Mouse (Mus musculus) cerebellum, adult 2 months (tissue): ENCODE results near the gene Gm13212. TPM values are rescaled to one million over a fixed set of nuclear protein-coding genes. Genes with fewer than 3 reads are reported as not detected.
"Not testable (repeated sequence)": the region's sequence is repeated elsewhere in the genome, so short reads cannot be mapped to it uniquely, and the experiment has no call there.

Experiments
- DNase-seq, 2 experiments: peaks; one replicate each; pipeline ENCODE4 v3.0.0; 2021
- H3K27ac ChIP-seq: fragments of 200-500 bp; 2 replicates; pipeline ENCODE4 v1.5.1; 2012; ENCODE audit warnings: low read length, control low read depth, inconsistent platforms; ENCODE audit not compliant: insufficient read depth
- H3K27me3 ChIP-seq: fragments of 200-500 bp; 2 replicates; pipeline ENCODE4 v1.6.1; 2012; ENCODE audit warnings: inconsistent platforms, mild to moderate bottlenecking, low read length, moderate library complexity; ENCODE audit not compliant: control insufficient read depth, insufficient read depth
- H3K4me1 ChIP-seq: fragments of 200-500 bp; 2 replicates; pipeline ENCODE4 v1.6.1; 2011; ENCODE audit warnings: low read length; ENCODE audit not compliant: control insufficient read depth, insufficient read depth
- H3K4me3 ChIP-seq: fragments of 200-500 bp; replicated peaks from 2 replicates; pipeline ENCODE3; 2011; ENCODE audit warnings: mild to moderate bottlenecking, low read depth, low read length, control low read depth; ENCODE audit not compliant: insufficient read depth
- WGBS: fragments of 180-500 bp; shearing (Covaris S2); methylation state at CpG from one replicate; pipeline ENCODE4 v1.1.7; 2018; 5-methylcytosine and 5-hydroxymethylcytosine counted together
- polyA plus RNA-seq: library from polyadenylated mRNA; depleted of rRNA; stranded (reverse); fragments of >200 nt; gene quantifications from 2 replicates; pipeline ENCODE4 v1.2.3, GENCODE M21; 2012; rRNA removed

Gene Gm13212
- polyA plus RNA-seq, 1 experiment = 0.13 TPM

GRCm38 (mm10) chr4:145594183-145594582, 9.2 kb downstream of the Gm13212 start:
- H3K4me3 ChIP-seq, H3K27me3 ChIP-seq, H3K27ac ChIP-seq, H3K4me1 ChIP-seq, DNase-seq: not testable (repeated sequence)
- 48% methylated on average over 1 of the region's 1 CpGs for WGBS

- WGBS = 77% methylated on average over 4 of the region's 4 CpGs
- not testable (repeated sequence) for H3K4me1 ChIP-seq, H3K4me3 ChIP-seq, H3K27ac ChIP-seq, DNase-seq, H3K27me3 ChIP-seq
These were observed 9.8 kb downstream of the Gm13212 start for GRCm38 (mm10) chr4:145594798-145595197.

- not testable (repeated sequence) for DNase-seq, H3K4me1 ChIP-seq, H3K27me3 ChIP-seq, H3K27ac ChIP-seq, H3K4me3 ChIP-seq
- WGBS = 33% methylated on average over 82 of the region's 83 CpGs
These were observed 55.6 kb downstream of the Gm13212 start for GRCm38 (mm10) chr4:145640416-145641185.

- H3K27ac ChIP-seq, H3K4me1 ChIP-seq, DNase-seq, H3K27me3 ChIP-seq, H3K4me3 ChIP-seq: not testable (repeated sequence)
- 82% methylated on average over 3 of the region's 3 CpGs for WGBS
These were observed 85.4 kb downstream of the Gm13212 start, which contains the start of gene Zfp980 for GRCm38 (mm10) chr4:145670385-145670784. Gene Zfp980 (plus strand): TSS chr4:145670685.

DNA sequence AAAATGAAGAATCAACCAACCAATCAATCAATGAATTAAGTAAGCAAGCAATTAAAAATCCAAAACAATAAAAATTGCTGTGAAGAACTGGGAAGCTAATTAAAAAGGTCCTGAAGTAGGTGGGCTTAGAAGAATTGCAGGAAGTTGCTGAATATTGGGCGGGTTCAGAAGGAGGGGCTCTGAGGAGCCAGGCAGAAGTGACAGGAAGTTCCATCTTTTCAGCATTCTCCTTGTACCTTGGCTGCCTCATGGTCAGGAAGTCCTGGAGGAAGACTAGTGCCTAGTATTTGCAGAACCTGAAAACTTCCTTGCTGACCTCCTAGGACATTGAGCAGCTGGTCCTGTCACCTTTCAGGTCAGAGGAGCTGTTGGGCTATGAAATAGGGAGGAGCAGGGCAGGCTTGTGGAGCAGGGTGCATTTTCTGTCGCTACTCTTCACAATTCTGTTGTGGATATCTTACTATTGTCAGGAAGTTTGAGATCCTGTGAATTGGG, 89.4 kb downstream of the Gm13212 start:
- 56% methylated on average over 2 of the region's 2 CpGs for WGBS
- not testable (repeated sequence) for H3K4me3 ChIP-seq, H3K27ac ChIP-seq, H3K27me3 ChIP-seq, DNase-seq, H3K4me1 ChIP-seq

Other genes starting within 250 kb of the Gm13212 start
- gene Zfp990, start 74.4 kb upstream of the Gm13212 start, polyA plus RNA-seq = not detected in 2 replicates
- gene Zfp980, start 85.5 kb downstream of the Gm13212 start, polyA plus RNA-seq = not detected in 2 replicates